ENCODE assay signal across 8 mouse cellular contexts in genomic region chr7:143180761-143181160, GRCm38 (mm10).
DNase-seq lines count a peak whose midpoint lies in the region; ATAC-seq and TF ChIP-seq lines count a peak whose summit lies in the region.

No protein-coding gene starts in this region.

- no peaks in the 10 kb centered on the region for H3K9me3 ChIP-seq in liver, embryonic 11.5 days (ENCODE audit: control insufficient read depth, low read length)
- H3K9me3 ChIP-seq in intestine, embryonic 15.5 days, result no peaks in the 10 kb centered on the region
- H3K9me3 ChIP-seq in lung, embryonic 14.5 days (ENCODE audit: low read depth, low read length), result no peaks in the 10 kb centered on the region

- TF ChIP-seq CTCF in lung, embryonic 14.5 days (IDR thresholded peaks at IDR 0.05; ENCODE audit: low read depth), result no peak

- H3K27me3 ChIP-seq in liver, embryonic 11.5 days (replicated peaks; ENCODE audit: control insufficient read depth, insufficient read depth, low read length), result no peaks in the 10 kb centered on the region
- no peaks in the 10 kb centered on the region for H3K27me3 ChIP-seq in intestine, embryonic 15.5 days (replicated peaks)
- H3K27me3 ChIP-seq in lung, embryonic 14.5 days (ENCODE audit: insufficient read depth, low read length), result no peaks in the 10 kb centered on the region

- 52% methylated on average over 3 of the region's 3 CpGs for WGBS in liver, embryonic 11.5 days
- 48% methylated on average over 3 of the region's 3 CpGs for WGBS in intestine, embryonic 15.5 days
- WGBS in lung, embryonic 14.5 days, result 26% methylated on average over 3 of the region's 3 CpGs

- H3K9ac ChIP-seq in liver, embryonic 11.5 days (ENCODE audit: low read depth, low read length), result no peak overlapping the region
- H3K9ac ChIP-seq in intestine, embryonic 15.5 days, result no peak overlapping the region
- H3K9ac ChIP-seq in lung, embryonic 14.5 days, result no peak overlapping the region

- H3K36me3 ChIP-seq in liver, embryonic 11.5 days (ENCODE audit: control insufficient read depth, insufficient read depth, low read length), result no peaks in the 10 kb centered on the region
- no peaks in the 10 kb centered on the region for H3K36me3 ChIP-seq in intestine, embryonic 15.5 days
- H3K36me3 ChIP-seq in lung, embryonic 14.5 days (ENCODE audit: insufficient read depth), result no peaks in the 10 kb centered on the region

- no peak for ATAC-seq in liver, embryonic 11.5 days (replicated peaks; ENCODE audit: low FRiP score)
- ATAC-seq in granulocyte monocyte progenitor cell, adult 5-6 weeks (replicated peaks; ENCODE audit: poor library complexity, severe bottlenecking), result peak; percentile 98
- peak; percentile 73 for ATAC-seq in intestine, embryonic 15.5 days
- peak; percentile 87 for ATAC-seq in lung, embryonic 14.5 days (ENCODE audit: insufficient read depth)
- no peak for ATAC-seq in inflammation-experienced regulatory T-cells, adult 6 months

- H3K4me1 ChIP-seq in liver, embryonic 11.5 days (replicated peaks; ENCODE audit: control insufficient read depth, insufficient read depth, low read length), result no peaks in the 10 kb centered on the region
- peaks cover 6% of the 10 kb centered on the region; the same call in 1 of the 2 replicates for H3K4me1 ChIP-seq in intestine, embryonic 15.5 days (replicated peaks)
- H3K4me1 ChIP-seq in lung, embryonic 14.5 days (ENCODE audit: insufficient read depth), result peaks cover 9% of the 10 kb centered on the region

- peak; percentile 56 for DNase-seq in liver
- no peak for DNase-seq in liver, embryonic 11.5 days (ENCODE audit: low spot score)
- DNase-seq in adrenal gland, adult 2 months, result peak; percentile 93
- peak; percentile 76 for DNase-seq in lung, embryonic 14.5 days
- DNase-seq in thymus, postnatal 14 days, result no peak

- H3K4me3 ChIP-seq in liver, embryonic 11.5 days (ENCODE audit: low read depth, low read length), result no peak overlapping the region
- no peak overlapping the region for H3K4me3 ChIP-seq in intestine, embryonic 15.5 days (replicated peaks)
- no peak overlapping the region for H3K4me3 ChIP-seq in lung, embryonic 14.5 days (ENCODE audit: low read depth, low read length)

- H3K27ac ChIP-seq in liver, embryonic 11.5 days (ENCODE audit: low read depth, low read length), result no peak overlapping the region
- no peak overlapping the region for H3K27ac ChIP-seq in intestine, embryonic 15.5 days
- peak overlapping the region; percentile 38; the same call in 1 of the 2 replicates for H3K27ac ChIP-seq in lung, embryonic 14.5 days (ENCODE audit: low read depth)

- no peak overlapping the region for H3K4me2 ChIP-seq in liver, embryonic 11.5 days
- no peak overlapping the region for H3K4me2 ChIP-seq in intestine, embryonic 15.5 days (replicated peaks)
- H3K4me2 ChIP-seq in lung, embryonic 14.5 days, result no peak overlapping the region

Comparison
In these comparisons a context has a peak if more than half of its experiments do, and no peak if none do; other contexts are left out.
1. DNase-seq: peak in liver (single experiment), adrenal gland, adult 2 months (single experiment) and lung, embryonic 14.5 days (single experiment); none in liver, embryonic 11.5 days (single experiment) and thymus, postnatal 14 days (single experiment).
2. ATAC-seq: peak in granulocyte monocyte progenitor cell, adult 5-6 weeks (single experiment), intestine, embryonic 15.5 days (single experiment) and lung, embryonic 14.5 days (single experiment); none in liver, embryonic 11.5 days (single experiment) and inflammation-experienced regulatory T-cells, adult 6 months (single experiment).